Mouse (Mus musculus) thymus, postnatal 10 days (tissue): ENCODE measurements around the gene Tex12.
A peak's percentile ranks its signal among the peaks of the same experiment; 100 is the strongest.

ENCODE experiments used
- DNase-seq, 2 experiments: peaks; one replicate each; pipeline ENCODE4 v3.0.0; 2021; ENCODE audit warnings: low spot score in 2 of 2

Gene Tex12

DNA sequence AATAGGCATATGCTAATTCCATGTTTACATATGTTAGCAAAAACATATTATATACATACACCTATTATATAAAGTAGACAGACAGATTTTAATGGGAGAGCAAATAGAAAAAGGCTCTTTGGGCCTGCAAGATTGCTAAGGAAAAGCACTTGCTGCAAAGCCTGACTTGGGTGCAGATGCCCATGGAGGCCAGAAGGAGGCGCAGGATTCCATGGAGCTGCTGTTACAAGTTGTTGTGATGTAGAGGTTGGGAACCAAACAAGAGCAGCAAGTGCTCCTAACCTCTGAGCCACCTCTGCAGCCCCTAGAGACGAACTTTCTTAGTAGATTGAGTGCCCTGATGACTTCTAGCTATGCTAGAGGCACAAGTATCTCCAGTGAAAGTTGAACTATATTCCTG is 42.3 kb downstream of the Tex12 start:
- DNase-seq: peak in 1 of 2 experiments; percentile 31

GRCm38 (mm10) chr9:50515462-50515861 is 45.7 kb downstream of the Tex12 start:
- DNase-seq: no peak

GRCm38 (mm10) chr9:50507570-50507969 is 53.6 kb downstream of the Tex12 start:
- DNase-seq: no peak
